Mouse (Mus musculus): ENCODE measurements around the gene Gm47289. TPM values are rescaled to one million over a fixed set of nuclear protein-coding genes. Genes with fewer than 3 reads are reported as not detected.

The Gm47289 gene
- not detected for total RNA-seq (2021)
- long read RNA-seq, experiment 1, partial matches to known transcripts: 0 of 1 reads
- long read RNA-seq, experiment 1, other reads (novel, unspliced or antisense): 1 of 1 reads
- long read RNA-seq, experiment 2: 0 reads

- no peak for DNase-seq
Measured at GRCm38 (mm10) chr9:119158861-119159260, at the start of gene Gm47289. Gm47289 (plus strand) TSS chr9:119159161.

- no peak for DNase-seq
Measured at GRCm38 (mm10) chr9:119109685-119110353, 49.1 kb upstream of the Gm47289 start.

- peak; percentile 49 for DNase-seq
Measured at GRCm38 (mm10) chr9:119110640-119111039, 48.3 kb upstream of the Gm47289 start.

GRCm38 (mm10) chr9:119114911-119115310, 44.0 kb upstream of the Gm47289 start:
- DNase-seq: no peak

- no peak for DNase-seq
Measured at GRCm38 (mm10) chr9:119119409-119120167, 39.4 kb upstream of the Gm47289 start.

- DNase-seq: no peak
Measured at GRCm38 (mm10) chr9:119120168-119120560, 38.8 kb upstream of the Gm47289 start.

- no peak for DNase-seq
Measured at GRCm38 (mm10) chr9:119122596-119123369, 36.2 kb upstream of the Gm47289 start.

GRCm38 (mm10) chr9:119128436-119129181, 30.4 kb upstream of the Gm47289 start:
- no peak for DNase-seq

- DNase-seq: no peak
Measured at GRCm38 (mm10) chr9:119130692-119131091, 28.3 kb upstream of the Gm47289 start.

- no peak for DNase-seq
Measured at GRCm38 (mm10) chr9:119138836-119139235, 20.1 kb upstream of the Gm47289 start.

GRCm38 (mm10) chr9:119142066-119142465, 16.9 kb upstream of the Gm47289 start:
- peak; percentile 33 for DNase-seq

- no peak for DNase-seq
Measured at GRCm38 (mm10) chr9:119143372-119143771, 15.6 kb upstream of the Gm47289 start.

GRCm38 (mm10) chr9:119144696-119145095, 14.3 kb upstream of the Gm47289 start:
- DNase-seq: no peak

- DNase-seq: no peak
Measured at GRCm38 (mm10) chr9:119145137-119145536, 13.8 kb upstream of the Gm47289 start.

GRCm38 (mm10) chr9:119145638-119146037, 13.3 kb upstream of the Gm47289 start:
- no peak for DNase-seq

- no peak for DNase-seq
Measured at GRCm38 (mm10) chr9:119146098-119146770, 12.7 kb upstream of the Gm47289 start.

GRCm38 (mm10) chr9:119149601-119150000, 9.4 kb upstream of the Gm47289 start:
- peak; percentile 80 for DNase-seq

GRCm38 (mm10) chr9:119151751-119152150, 7.2 kb upstream of the Gm47289 start:
- no peak for DNase-seq

GRCm38 (mm10) chr9:119155416-119155815, 3.5 kb upstream of the Gm47289 start:
- peak; percentile 30 for DNase-seq

GRCm38 (mm10) chr9:119155826-119156225, 3.1 kb upstream of the Gm47289 start:
- peak; percentile 64 for DNase-seq
